Mouse (Mus musculus) ovary, postnatal 10 days (tissue): ENCODE data around the gene Slc17a6.
"Not testable (repeated sequence)": the region's sequence is repeated elsewhere in the genome, so short reads cannot be mapped to it uniquely, and the experiment has no call there.

Experiments used
- DNase-seq: peaks from one replicate; pipeline ENCODE4 v3.0.0; 2022; ENCODE audit warnings: low spot score

Gene Slc17a6

DNA sequence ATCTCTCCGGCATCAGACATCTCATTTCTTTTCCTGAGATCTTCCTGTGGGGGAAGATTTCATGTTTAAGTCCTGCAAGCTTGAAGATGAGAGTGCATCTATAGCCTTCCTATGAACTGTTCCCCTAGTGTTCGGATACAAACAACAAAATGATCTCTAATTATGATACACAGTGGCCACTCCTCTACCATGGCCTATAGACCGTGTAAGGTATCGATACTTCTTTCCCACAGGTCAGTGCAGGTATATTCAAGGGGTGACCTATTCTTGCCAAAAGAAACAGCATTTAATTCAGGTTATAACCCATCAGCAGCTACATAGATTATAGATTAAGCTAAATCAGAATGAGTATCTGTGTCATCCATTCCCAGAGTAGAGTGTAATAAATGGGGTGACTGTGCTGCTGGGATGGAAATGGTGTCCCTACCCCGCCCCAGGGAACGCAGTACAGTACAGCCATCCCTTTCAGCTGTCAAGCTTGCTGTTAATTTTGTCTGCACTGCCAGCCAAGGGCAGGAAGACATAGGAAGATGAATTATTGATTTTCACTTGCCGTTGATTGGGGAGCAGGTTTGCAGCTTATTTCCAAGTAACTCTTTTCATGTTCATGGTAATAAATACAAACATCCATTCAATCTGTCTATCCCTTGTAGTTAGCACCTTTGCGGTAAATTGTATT is 71.9 kb downstream of the Slc17a6 start:
- DNase-seq = no peak

DNA sequence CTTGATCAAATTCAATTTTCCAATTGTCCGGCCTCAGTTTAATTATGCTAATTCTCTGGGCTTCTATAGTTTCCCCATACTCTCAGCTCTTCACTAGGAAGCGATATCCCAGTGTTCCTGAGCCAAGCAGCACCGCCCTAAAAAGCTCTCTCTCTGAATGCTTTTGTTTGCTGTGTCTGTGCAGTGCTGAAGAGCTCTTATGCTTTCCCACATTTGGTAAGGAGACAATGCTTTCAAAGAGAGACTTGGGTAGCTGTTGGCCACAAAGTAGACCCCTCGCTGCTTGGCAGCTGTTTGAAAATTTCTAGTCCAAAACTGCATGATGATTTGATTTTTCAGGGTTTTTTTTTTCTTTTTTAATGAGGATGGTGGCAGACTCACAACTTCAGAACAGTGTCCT is 72.6 kb downstream of the Slc17a6 start:
- DNase-seq = no peak

DNA sequence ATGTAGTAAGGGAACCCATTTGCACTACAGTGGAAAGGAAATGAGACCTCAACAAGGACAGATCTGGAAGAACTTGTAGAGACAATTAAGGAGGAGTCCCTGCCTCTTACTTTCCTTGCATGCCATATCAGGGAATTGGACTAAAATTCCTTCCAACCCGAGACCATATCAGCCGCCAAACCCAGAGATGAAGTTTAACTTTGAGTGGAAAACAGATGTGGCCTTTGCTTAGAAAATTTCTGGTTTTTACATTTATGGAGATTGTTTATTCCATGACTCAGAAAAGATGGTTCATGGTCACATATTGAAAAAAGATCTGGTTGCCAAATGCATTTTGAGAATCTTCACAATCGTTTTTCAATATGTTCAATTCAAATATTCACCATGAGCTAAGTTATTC is 87.7 kb downstream of the Slc17a6 start:
- no peak for DNase-seq

DNA sequence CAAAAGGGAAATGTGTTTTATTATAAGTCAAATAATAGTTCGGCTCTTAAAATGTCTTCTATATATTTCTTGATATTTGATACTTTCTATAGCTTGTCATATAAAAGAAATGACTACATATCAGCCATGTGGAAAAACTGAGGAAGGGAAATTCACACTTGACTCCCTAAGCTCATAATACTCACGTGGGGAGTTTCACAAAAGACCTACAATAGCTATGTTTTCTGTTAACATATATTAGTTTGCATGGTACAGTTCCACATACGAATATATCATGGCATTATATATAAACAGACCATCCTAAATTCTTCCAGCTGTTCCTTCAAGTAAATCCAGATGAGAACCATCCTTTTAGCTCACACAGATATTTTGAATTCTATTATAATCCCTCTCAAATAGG is 88.5 kb downstream of the Slc17a6 start:
- DNase-seq = not testable (repeated sequence)

DNA sequence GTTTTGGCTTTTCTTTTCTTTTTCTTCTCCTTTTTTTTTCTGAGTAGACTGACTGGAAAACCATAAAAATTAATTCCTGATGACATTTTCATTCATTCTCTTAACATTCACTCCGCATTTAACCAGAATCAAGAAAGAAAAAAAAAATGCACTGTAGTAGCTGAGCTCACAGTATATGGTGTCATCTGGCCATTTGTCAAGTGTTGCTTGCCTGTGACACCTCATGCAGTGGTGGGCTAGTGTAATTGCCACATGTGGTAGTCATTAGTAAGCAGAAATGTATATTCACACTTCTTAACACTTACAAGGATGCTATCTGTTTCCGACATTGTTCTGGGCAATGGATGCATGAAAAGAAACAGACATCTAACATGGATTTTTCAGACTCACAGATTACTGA is 94.0 kb downstream of the Slc17a6 start:
- no peak for DNase-seq
